Mouse (Mus musculus) megakaryocyte, embryonic 14.5 days (primary cell): ENCODE data around the gene Gm27235. TPM values are rescaled to one million over a fixed set of nuclear protein-coding genes. Genes with fewer than 3 reads are reported as not detected.
"Not testable (repeated sequence)": the region's sequence is repeated elsewhere in the genome, so short reads cannot be mapped to it uniquely, and the experiment has no call there.

ENCODE experiments used
- H3K27me3 ChIP-seq: replicated peaks from 2 replicates; pipeline ENCODE3; 2012; ENCODE audit warnings: inconsistent platforms
- H3K36me3 ChIP-seq: replicated peaks from 2 replicates; pipeline ENCODE3; 2012; ENCODE audit warnings: low read length, inconsistent platforms, mixed read lengths
- H3K4me1 ChIP-seq: 2 replicates; pipeline ENCODE4 v1.6.1; 2012; ENCODE audit warnings: inconsistent platforms
- H3K4me3 ChIP-seq: replicated peaks from 2 replicates; pipeline ENCODE3; 2012; ENCODE audit warnings: moderate library complexity, mild to moderate bottlenecking, inconsistent platforms
- H3K9me3 ChIP-seq: 2 replicates; pipeline ENCODE4 v1.6.1; 2012; ENCODE audit warnings: inconsistent platforms
- FLI1 ChIP-seq: IDR thresholded peaks from 2 replicates; pipeline ENCODE4 v1.6.1; 2012; ENCODE audit warnings: low read length, inconsistent platforms, mixed read lengths
- GATA1 ChIP-seq: IDR thresholded peaks from 3 replicates; pipeline ENCODE4 v1.6.1; 2012; ENCODE audit warnings: mixed read lengths, low read length, inconsistent platforms, borderline replicate concordance
- polyA plus RNA-seq: library from polyadenylated mRNA; stranded (reverse); fragments of >175 nt; gene quantifications from 2 replicates; pipeline ENCODE4 v1.2.3, GENCODE M21; 2012; ENCODE audit warnings: low replicate concordance; ENCODE audit not compliant: insufficient read depth

Gene Gm27235
- polyA plus RNA-seq, result not detected in 2 replicates

DNA sequence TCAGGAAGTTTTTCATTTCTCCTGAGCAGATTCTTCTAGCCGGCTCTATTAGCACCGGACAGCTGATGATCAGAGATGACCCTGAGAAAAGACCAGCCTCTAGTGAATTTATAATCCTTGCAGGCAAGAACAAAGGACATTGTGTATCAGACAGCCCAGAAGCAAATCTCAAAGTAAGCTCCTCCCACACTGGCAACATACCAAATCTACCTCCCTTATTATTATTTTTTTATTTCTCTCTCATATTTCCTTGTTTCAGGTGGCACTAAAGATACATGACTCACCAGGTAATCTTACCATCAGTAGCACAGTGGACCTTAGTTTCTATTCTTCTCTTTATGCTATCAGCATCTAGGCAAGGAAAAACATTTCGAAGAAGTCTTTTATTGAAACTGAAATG, at the start of gene Gm27235, which contains the start of gene D730048I06Rik:
Gene Gm27235 (minus strand): TSS at position 101 of the 400 bp plus-strand sequence.
Gene D730048I06Rik (minus strand): TSS at position 112 of the 400 bp plus-strand sequence.
- Histone ChIP-seq H3K4me3 (no peak within 1 kb of the TSS), H3K9me3 (0 out of 2 replicates have a peak, but pooled peaks cover under 1% of the 10 kb centered on the region), H3K4me1 (no peaks in the 10 kb centered on the region), H3K27me3 (no peaks in the 10 kb centered on the region), H3K36me3 (no peaks in the 10 kb centered on the region)
- TF ChIP-seq GATA1 (no peak), FLI1 (no peak)

- not testable (repeated sequence) for H3K4me3 ChIP-seq, H3K27me3 ChIP-seq, H3K4me1 ChIP-seq, H3K36me3 ChIP-seq
- H3K9me3 ChIP-seq, result peaks cover 10% of the 10 kb centered on the region; the same call in 1 of the 2 replicates
Measured at GRCm38 (mm10) chr9:35817881-35818280, 28.0 kb upstream of the Gm27235 start.

- Histone ChIP-seq H3K4me1 (no peaks in the 10 kb centered on the region), H3K36me3 (no peaks in the 10 kb centered on the region), H3K27me3 (no peaks in the 10 kb centered on the region), H3K9me3 (no peaks in the 10 kb centered on the region), H3K4me3 (no peak overlapping the region)
- TF ChIP-seq GATA1, result no peak
- TF ChIP-seq FLI1, result no peak
Measured at GRCm38 (mm10) chr9:35798146-35798545, 8.2 kb upstream of the Gm27235 start.

DNA sequence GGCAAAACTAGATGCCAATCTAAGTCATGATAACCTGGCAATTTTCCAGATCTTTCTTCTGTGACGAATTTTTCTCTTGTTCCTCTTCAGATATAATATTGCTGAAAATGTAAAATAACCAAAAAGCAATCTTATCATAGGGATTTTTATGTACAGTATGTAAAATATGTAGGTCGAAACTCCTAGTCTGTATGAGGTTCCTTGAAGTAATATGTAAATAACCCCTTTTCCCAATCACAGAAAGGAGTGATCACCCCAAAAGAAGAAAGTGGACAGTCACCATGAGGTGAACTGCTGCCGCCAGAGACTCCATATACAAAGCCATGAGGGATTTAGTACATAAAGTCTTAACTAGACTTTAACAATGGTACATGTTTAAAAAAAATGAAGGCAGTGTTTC, 11.9 kb downstream of the Gm27235 start, which contains the start of gene Gm17727:
Gene Gm17727 (minus strand): TSS at position 101 of the 400 bp plus-strand sequence.
- no peaks in the 10 kb centered on the region for H3K9me3 ChIP-seq

GRCm38 (mm10) chr9:35756843-35757242, 33.1 kb downstream of the Gm27235 start:
- no peak overlapping the region for H3K4me3 ChIP-seq
- TF ChIP-seq GATA1 (no peak), FLI1 (no peak)
- H3K4me1 ChIP-seq, result no peaks in the 10 kb centered on the region
- no peaks in the 10 kb centered on the region for H3K36me3 ChIP-seq
- no peaks in the 10 kb centered on the region for H3K9me3 ChIP-seq
- no peaks in the 10 kb centered on the region for H3K27me3 ChIP-seq

More for the DNA sequence above, 11.9 kb downstream of the Gm27235 start, which contains the start of gene Gm17727:
- no peaks in the 10 kb centered on the region for H3K36me3 ChIP-seq
- TF ChIP-seq GATA1, result no peak
- TF ChIP-seq FLI1, result no peak
- H3K4me1 ChIP-seq, result no peaks in the 10 kb centered on the region
- H3K4me3 ChIP-seq, result no peak within 1 kb of the TSS
- H3K27me3 ChIP-seq, result no peaks in the 10 kb centered on the region

GRCm38 (mm10) chr9:35740749-35741148, 49.2 kb downstream of the Gm27235 start, which contains the start of gene Gm17677:
Gene Gm17677 (plus strand): TSS chr9:35741049.
- Histone ChIP-seq H3K27me3 (no peaks in the 10 kb centered on the region), H3K4me3 (no peak within 1 kb of the TSS), H3K9me3 (peaks cover 6% of the 10 kb centered on the region), H3K36me3 (no peaks in the 10 kb centered on the region), H3K4me1 (no peaks in the 10 kb centered on the region)
- no peak for TF ChIP-seq FLI1
- no peak for TF ChIP-seq GATA1

Other genes with a start within 250 kb of the Gm27235 start
- not detected in 2 replicates for gene Ddx25, start 231.6 kb downstream of the Gm27235 start, polyA plus RNA-seq
- 1.0 TPM in 1 of 2 replicates, not detected in the other for gene Pus3, start 231.5 kb downstream of the Gm27235 start, polyA plus RNA-seq
- gene Pate2, start 219.8 kb downstream of the Gm27235 start, polyA plus RNA-seq, result not detected in 2 replicates
- 2.1 TPM in 1 of 2 replicates, not detected in the other for gene Hyls1, start 219.7 kb downstream of the Gm27235 start, polyA plus RNA-seq
- not detected in 2 replicates for gene Pate4, start 178.2 kb downstream of the Gm27235 start, polyA plus RNA-seq
- gene Pate3, start 141.9 kb downstream of the Gm27235 start, polyA plus RNA-seq, result not detected in 2 replicates
- gene Pate1, start 102.7 kb downstream of the Gm27235 start, polyA plus RNA-seq, result 0.19 TPM in 1 of 2 replicates, not detected in the other
- not detected in 2 replicates for gene Gm17677, start 49.1 kb downstream of the Gm27235 start, polyA plus RNA-seq
- gene Gm17727, start 12.0 kb downstream of the Gm27235 start, polyA plus RNA-seq, result not detected in 2 replicates
- not detected in 2 replicates for gene D730048I06Rik, start within 50 bp of the Gm27235 start, polyA plus RNA-seq
- gene 9230110F15Rik, start 54.0 kb upstream of the Gm27235 start, polyA plus RNA-seq, result not detected in 2 replicates
- gene 9230113P08Rik, start 118.3 kb upstream of the Gm27235 start, polyA plus RNA-seq, result not detected in 2 replicates